Mouse (Mus musculus): ENCODE results near the gene Rpl13a. TPM values are rescaled to one million over a fixed set of nuclear protein-coding genes. Genes with fewer than 3 reads are reported as not detected.

Gene Rpl13a
- polyA plus RNA-seq, 1 experiment from 2014 or later, result 1,296 TPM

GRCm38 (mm10) chr7:45079856-45080255 lies 48.7 kb downstream of the Rpl13a start:
- Histone ChIP-seq H3K27ac (no peak overlapping the region), H3K9ac (no peak overlapping the region), H3K4me2 (no peak overlapping the region), H3K27me3 (replicated peaks) (no peaks in the 10 kb centered on the region), H3K9me3 (no peaks in the 10 kb centered on the region), H3K4me1 (peaks cover 16% of the 10 kb centered on the region; the same call in 1 of the 2 replicates), H3K4me3 (replicated peaks) (no peak overlapping the region), H3K36me3 (peaks cover 21% of the 10 kb centered on the region; the same call in 1 of the 2 replicates)
- ATAC-seq (ENCODE audit: insufficient read depth, low FRiP score, low read depth), result peak; percentile 57; the same call in 1 of the 2 replicates
- 1% methylated on average over 10 of the region's 10 CpGs for WGBS

GRCm38 (mm10) chr7:45078513-45078912 lies 50.0 kb downstream of the Rpl13a start:
- no peaks in the 10 kb centered on the region for H3K27me3 ChIP-seq (replicated peaks)
- 24% methylated on average over 9 of the region's 9 CpGs for WGBS
- H3K36me3 ChIP-seq, result peaks cover 12% of the 10 kb centered on the region; the same call in 1 of the 2 replicates
- ATAC-seq (ENCODE audit: insufficient read depth, low FRiP score, low read depth), result no peak
- no peak overlapping the region for H3K27ac ChIP-seq
- no peak overlapping the region for H3K4me2 ChIP-seq
- H3K4me1 ChIP-seq, result peaks cover 17% of the 10 kb centered on the region; the same call in 1 of the 2 replicates
- H3K9ac ChIP-seq, result no peak overlapping the region
- no peak overlapping the region for H3K4me3 ChIP-seq (replicated peaks)
- no peaks in the 10 kb centered on the region for H3K9me3 ChIP-seq

GRCm38 (mm10) chr7:45077829-45078228 lies 50.7 kb downstream of the Rpl13a start:
- H3K36me3 ChIP-seq, result peaks cover 6% of the 10 kb centered on the region; the same call in 1 of the 2 replicates
- no peak overlapping the region for H3K27ac ChIP-seq
- H3K4me1 ChIP-seq, result peaks cover 15% of the 10 kb centered on the region; the same call in 1 of the 2 replicates
- no peak overlapping the region for H3K9ac ChIP-seq
- H3K4me3 ChIP-seq (replicated peaks), result no peak overlapping the region
- H3K4me2 ChIP-seq, result no peak overlapping the region
- H3K27me3 ChIP-seq (replicated peaks), result no peaks in the 10 kb centered on the region
- no peaks in the 10 kb centered on the region for H3K9me3 ChIP-seq
- WGBS, result 87% methylated on average over 2 of the region's 2 CpGs
- no peak for ATAC-seq (ENCODE audit: insufficient read depth, low FRiP score, low read depth)

- H3K4me3 ChIP-seq (replicated peaks), result no peak overlapping the region
- peaks cover 6% of the 10 kb centered on the region; the same call in 1 of the 2 replicates for H3K36me3 ChIP-seq
- 88% methylated on average over 14 of the region's 14 CpGs for WGBS
- H3K27ac ChIP-seq, result no peak overlapping the region
- H3K4me1 ChIP-seq, result peaks cover 10% of the 10 kb centered on the region; the same call in 1 of the 2 replicates
- no peak for ATAC-seq (ENCODE audit: insufficient read depth, low FRiP score, low read depth)
- H3K9ac ChIP-seq, result no peak overlapping the region
- no peaks in the 10 kb centered on the region for H3K27me3 ChIP-seq (replicated peaks)
- no peaks in the 10 kb centered on the region for H3K9me3 ChIP-seq
- no peak overlapping the region for H3K4me2 ChIP-seq
Observed at GRCm38 (mm10) chr7:45077322-45077721, 51.2 kb downstream of the Rpl13a start.

- Histone ChIP-seq H3K27ac (no peak overlapping the region), H3K36me3 (peaks cover 6% of the 10 kb centered on the region; the same call in 1 of the 2 replicates), H3K4me3 (replicated peaks) (no peak overlapping the region), H3K4me1 (peaks cover 9% of the 10 kb centered on the region; the same call in 1 of the 2 replicates), H3K4me2 (no peak overlapping the region), H3K27me3 (replicated peaks) (no peaks in the 10 kb centered on the region), H3K9ac (no peak overlapping the region), H3K9me3 (no peaks in the 10 kb centered on the region)
- 86% methylated on average over 30 of the region's 30 CpGs for WGBS
- no peak for ATAC-seq (ENCODE audit: insufficient read depth, low FRiP score, low read depth)
Observed at GRCm38 (mm10) chr7:45076501-45076900, 52.1 kb downstream of the Rpl13a start.

MicroRNAs within 50 kb of the gene (microRNA counts, 519-probe panel; counts per million panel counts)
- 2,576 counts per million, percentile 61 among the panel's probes with 10 or more counts for microRNA mmu-miR-150

Small RNAs within 50 kb of the gene (microRNA-seq; reads per million reads assigned to microRNA genes)
- 20.5 reads per million, percentile 32 among the genes with 10 or more reads in this experiment for gene Mir150
- 9.5 reads per million, percentile 24 among the genes with 10 or more reads in this experiment for gene Mir5121
- gene Mir7055, result not detected

Other genes with a start within 250 kb of the Rpl13a start
- 88.7 and 91.0 TPM in 2 replicates for gene Med25, start 236.0 kb downstream of the Rpl13a start, polyA plus RNA-seq (2015; fragmentation: Nextera tagmentation; extraction: Ambion mirVana)
- 22.2 and 24.2 TPM in 2 replicates for gene Fuz, start 232.7 kb downstream of the Rpl13a start, polyA plus RNA-seq (2015; fragmentation: Nextera tagmentation; extraction: Ambion mirVana)
- 61.5 and 61.6 TPM in 2 replicates for gene Ap2a1, start 199.3 kb downstream of the Rpl13a start, polyA plus RNA-seq (2015; fragmentation: Nextera tagmentation; extraction: Ambion mirVana)
- 0.09 and 0.14 TPM in 2 replicates for gene Tsks, start 185.6 kb downstream of the Rpl13a start, polyA plus RNA-seq (2015; fragmentation: Nextera tagmentation; extraction: Ambion mirVana)
- 19.3 and 19.4 TPM in 2 replicates for gene Cpt1c, start 153.9 kb downstream of the Rpl13a start, polyA plus RNA-seq (2015; fragmentation: Nextera tagmentation; extraction: Ambion mirVana)
- 396 and 430 TPM in 2 replicates for gene Prmt1, start 142.2 kb downstream of the Rpl13a start, polyA plus RNA-seq (2015; fragmentation: Nextera tagmentation; extraction: Ambion mirVana)
- gene Irf3, start 131.1 kb downstream of the Rpl13a start, polyA plus RNA-seq (2015; fragmentation: Nextera tagmentation; extraction: Ambion mirVana), result 89.5 and 94.4 TPM in 2 replicates
- 47.3 and 47.7 TPM in 2 replicates for gene Bcl2l12, start 130.0 kb downstream of the Rpl13a start, polyA plus RNA-seq (2015; fragmentation: Nextera tagmentation; extraction: Ambion mirVana)
- 32.4 and 39.3 TPM in 2 replicates for gene Scaf1, start 112.4 kb downstream of the Rpl13a start, polyA plus RNA-seq (2015; fragmentation: Nextera tagmentation; extraction: Ambion mirVana)
- 58.0 and 59.8 TPM in 2 replicates for gene Rras, start 110.8 kb downstream of the Rpl13a start, polyA plus RNA-seq (2015; fragmentation: Nextera tagmentation; extraction: Ambion mirVana)
- gene Prr12, start 75.9 kb downstream of the Rpl13a start, polyA plus RNA-seq (2015; fragmentation: Nextera tagmentation; extraction: Ambion mirVana), result 9.1 and 9.6 TPM in 2 replicates
- gene Nosip, start 66.3 kb downstream of the Rpl13a start, polyA plus RNA-seq (2015; fragmentation: Nextera tagmentation; extraction: Ambion mirVana), result 52.8 and 55.5 TPM in 2 replicates
- 20.5 and 24.7 TPM in 2 replicates for gene Prrg2, start 66.1 kb downstream of the Rpl13a start, polyA plus RNA-seq (2015; fragmentation: Nextera tagmentation; extraction: Ambion mirVana)
- gene Rcn3, start 36.5 kb downstream of the Rpl13a start, polyA plus RNA-seq (2015; fragmentation: Nextera tagmentation; extraction: Ambion mirVana), result 320 and 325 TPM in 2 replicates
- 92.1 and 94.1 TPM in 2 replicates for gene Fcgrt, start 24.9 kb downstream of the Rpl13a start, polyA plus RNA-seq (2015; fragmentation: Nextera tagmentation; extraction: Ambion mirVana)
- gene Rps11, start 4.3 kb downstream of the Rpl13a start, polyA plus RNA-seq (2015; fragmentation: Nextera tagmentation; extraction: Ambion mirVana), result 1,420 and 1,462 TPM in 2 replicates
- gene Gm45713, start 7.5 kb upstream of the Rpl13a start, polyA plus RNA-seq (2015; fragmentation: Nextera tagmentation; extraction: Ambion mirVana), result 0.42 TPM in 1 of 2 replicates, not detected in the other
- 2.2 and 2.5 TPM in 2 replicates for gene Flt3l, start 7.7 kb upstream of the Rpl13a start, polyA plus RNA-seq (2015; fragmentation: Nextera tagmentation; extraction: Ambion mirVana)
- gene Pih1d1, start 25.5 kb upstream of the Rpl13a start, polyA plus RNA-seq (2015; fragmentation: Nextera tagmentation; extraction: Ambion mirVana), result 80.3 and 90.0 TPM in 2 replicates
- gene Aldh16a1, start 25.8 kb upstream of the Rpl13a start, polyA plus RNA-seq (2015; fragmentation: Nextera tagmentation; extraction: Ambion mirVana), result 49.3 and 58.7 TPM in 2 replicates
- gene Slc17a7, start 35.2 kb upstream of the Rpl13a start, polyA plus RNA-seq (2015; fragmentation: Nextera tagmentation; extraction: Ambion mirVana), result 0.13 TPM in 1 of 2 replicates, not detected in the other
- gene Gfy, start 50.8 kb upstream of the Rpl13a start, polyA plus RNA-seq (2015; fragmentation: Nextera tagmentation; extraction: Ambion mirVana), result not detected in 2 replicates
- not detected in 2 replicates for gene Pth2, start 52.2 kb upstream of the Rpl13a start, polyA plus RNA-seq (2015; fragmentation: Nextera tagmentation; extraction: Ambion mirVana)
- gene Ccdc155, start 76.1 kb upstream of the Rpl13a start, polyA plus RNA-seq (2015; fragmentation: Nextera tagmentation; extraction: Ambion mirVana), result 0.55 and 0.64 TPM in 2 replicates
- gene Dkkl1, start 83.4 kb upstream of the Rpl13a start, polyA plus RNA-seq (2015; fragmentation: Nextera tagmentation; extraction: Ambion mirVana), result 1.1 and 1.4 TPM in 2 replicates
- 123 and 141 TPM in 2 replicates for gene Tead2, start 87.0 kb upstream of the Rpl13a start, polyA plus RNA-seq (2015; fragmentation: Nextera tagmentation; extraction: Ambion mirVana)
- 4.2 and 7.1 TPM in 2 replicates for gene Cd37, start 110.4 kb upstream of the Rpl13a start, polyA plus RNA-seq (2015; fragmentation: Nextera tagmentation; extraction: Ambion mirVana)
- gene Slc6a16, start 112.3 kb upstream of the Rpl13a start, polyA plus RNA-seq (2015; fragmentation: Nextera tagmentation; extraction: Ambion mirVana), result not detected in 2 replicates
- not detected in 2 replicates for gene Slc6a21, start 148.8 kb upstream of the Rpl13a start, polyA plus RNA-seq (2015; fragmentation: Nextera tagmentation; extraction: Ambion mirVana)
- gene Trpm4, start 205.0 kb upstream of the Rpl13a start, polyA plus RNA-seq (2015; fragmentation: Nextera tagmentation; extraction: Ambion mirVana), result 23.9 and 26.9 TPM in 2 replicates
- 1.4 and 1.5 TPM in 2 replicates for gene Hrc, start 206.5 kb upstream of the Rpl13a start, polyA plus RNA-seq (2015; fragmentation: Nextera tagmentation; extraction: Ambion mirVana)
- gene Ppfia3, start 238.3 kb upstream of the Rpl13a start, polyA plus RNA-seq (2015; fragmentation: Nextera tagmentation; extraction: Ambion mirVana), result 4.8 and 5.6 TPM in 2 replicates
- 3.5 and 4.0 TPM in 2 replicates for gene Lin7b, start 241.8 kb upstream of the Rpl13a start, polyA plus RNA-seq (2015; fragmentation: Nextera tagmentation; extraction: Ambion mirVana)

Measured in stomach, embryonic 15.5 days (tissue).